Mouse (Mus musculus) C2C12 (cell line): ENCODE measurements at regions not wholly inside any gene's neighbourhood (a gene's known extent, or its start where the extent isn't known, plus 50 kb on each side); places are given as distances from the start of the nearest gene placed in this dataset.

Experiments
- H3K27me3 ChIP-seq: one replicate; pipeline ENCODE4 v1.6.1; 2011; ENCODE audit not compliant: control insufficient read depth, insufficient read depth, insufficient read length
- H3K36me3 ChIP-seq: one replicate; pipeline ENCODE4 v1.6.1; 2011; ENCODE audit not compliant: control insufficient read depth, insufficient read depth
- H3K4me3 ChIP-seq: one replicate; pipeline ENCODE4 v1.5.1; 2011; ENCODE audit warnings: mild to moderate bottlenecking, control low read depth; ENCODE audit not compliant: poor library complexity, insufficient read depth, severe bottlenecking
- H3K79me2 ChIP-seq: one replicate; pipeline ENCODE4 v1.6.1; 2011; ENCODE audit not compliant: control insufficient read depth, insufficient read depth
- H3K79me3 ChIP-seq: one replicate; pipeline ENCODE4 v1.6.1; 2011; ENCODE audit warnings: low read depth, control low read depth
- H3ac ChIP-seq: one replicate; pipeline ENCODE3; 2011; ENCODE audit warnings: low read depth; ENCODE audit not compliant: control insufficient read depth, insufficient read length
- CEBPB ChIP-seq: IDR thresholded peaks from one replicate; pipeline ENCODE4 v1.6.1; 2011; ENCODE audit warnings: low read depth, mild to moderate bottlenecking, control low read depth, moderate library complexity
- FOSL1 ChIP-seq: IDR thresholded peaks from one replicate; pipeline ENCODE4 v1.8.0; 2011; ENCODE audit warnings: mild to moderate bottlenecking, low read length; ENCODE audit not compliant: poor library complexity, insufficient read depth, severe bottlenecking
- MAX ChIP-seq: IDR thresholded peaks from one replicate; pipeline ENCODE4 v1.6.1; 2011; ENCODE audit warnings: mild to moderate bottlenecking, control low read depth
- MYOD1 ChIP-seq: IDR thresholded peaks from one replicate; pipeline ENCODE4 v1.6.1; 2011; ENCODE audit warnings: low read depth; ENCODE audit not compliant: control insufficient read depth, insufficient read length
- MYOG ChIP-seq: IDR thresholded peaks from one replicate; pipeline ENCODE4 v1.6.1; 2011; ENCODE audit not compliant: control insufficient read depth, insufficient read length; ENCODE audit errors: extremely low read depth
- USF1 ChIP-seq: IDR thresholded peaks from one replicate; pipeline ENCODE4 v1.6.1; 2011; ENCODE audit warnings: low read depth, mild to moderate bottlenecking, control low read depth, moderate library complexity

DNA sequence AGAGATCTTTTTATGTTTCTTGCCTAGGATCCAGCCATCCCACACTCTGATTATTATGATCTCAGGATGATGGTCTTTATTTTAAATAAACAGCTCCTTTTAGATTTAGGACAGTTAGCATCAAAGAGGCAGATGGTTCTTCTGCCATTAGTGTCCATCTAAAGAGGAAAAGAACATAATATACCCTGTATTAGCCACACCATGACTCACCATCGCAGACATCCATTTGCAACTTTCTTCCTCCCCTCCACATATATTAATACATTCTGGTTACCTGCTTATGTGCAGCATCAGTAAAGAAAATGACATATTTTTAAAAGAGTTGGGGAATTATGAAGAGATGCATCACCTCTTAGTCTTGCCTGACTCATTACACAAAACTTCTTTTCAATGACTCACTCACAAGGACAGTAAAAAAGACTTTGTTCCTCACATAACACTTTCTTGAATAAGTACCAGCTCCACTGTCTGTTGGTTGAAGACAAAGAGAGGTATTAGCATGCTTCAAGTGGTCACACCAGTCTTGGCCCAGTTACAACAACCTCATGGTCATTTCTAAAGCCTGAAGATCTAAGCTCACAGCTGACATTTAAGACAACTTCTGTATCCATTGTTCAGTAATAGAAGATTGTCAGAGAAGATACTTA, 766.9 kb upstream of the Celf2 start:
- Histone ChIP-seq H3K79me2 (no peaks in the 10 kb centered on the region), H3ac (no peak overlapping the region)
- TF ChIP-seq USF1 (no peak), FOSL1 (peak; percentile 98), CEBPB (no peak), MYOD1 (no peak), MAX (peak; percentile 93), MYOG (no peak)

More for the DNA sequence above, 766.9 kb upstream of the Celf2 start:
- H3K4me3 ChIP-seq, result no peak overlapping the region
- no peaks in the 10 kb centered on the region for H3K36me3 ChIP-seq
- no peaks in the 10 kb centered on the region for H3K79me3 ChIP-seq
- H3K27me3 ChIP-seq, result no peaks in the 10 kb centered on the region
